Mouse (Mus musculus) thymus, adult 2 months (tissue): ENCODE data around the gene Slc38a7.

Source experiments
- CTCF ChIP-seq: fragments of 200-500 bp; IDR thresholded peaks from 2 replicates; pipeline ENCODE4 v1.5.1; 2012; ENCODE audit warnings: mild to moderate bottlenecking, control low read depth, low read length, moderate library complexity, borderline replicate concordance; ENCODE audit not compliant: control insufficient read depth, poor library complexity, insufficient read depth; ENCODE audit errors: extremely low read depth
- POLR2A ChIP-seq: fragments of 200-500 bp; IDR thresholded peaks from 2 replicates; pipeline ENCODE4 v1.6.1; 2012; ENCODE audit warnings: mild to moderate bottlenecking, low read length, control low read depth, moderate library complexity; ENCODE audit not compliant: control insufficient read depth, poor library complexity, insufficient read depth; ENCODE audit errors: extremely low read depth

DNA sequence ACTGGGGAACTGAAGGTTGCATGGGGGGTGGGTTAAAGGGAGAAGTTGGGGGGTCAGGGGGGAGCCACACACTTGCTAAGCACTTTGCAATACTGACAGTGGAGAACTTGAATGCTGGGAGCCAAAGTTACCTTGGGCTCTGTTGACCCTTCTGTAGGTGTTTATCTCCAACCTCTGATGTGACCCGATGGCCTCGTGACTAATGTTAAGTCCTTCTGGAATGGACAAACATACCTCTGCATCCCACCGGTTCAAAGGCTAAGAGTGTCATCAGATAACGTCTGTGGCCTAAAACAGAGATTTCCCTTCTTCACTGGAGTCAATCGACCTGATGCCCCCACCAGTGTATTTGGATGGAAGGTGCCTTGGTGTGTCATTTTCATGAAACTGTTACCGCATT lies 32.1 kb downstream of the Slc38a7 start:
- no peak for TF ChIP-seq CTCF
- no peak for TF ChIP-seq POLR2A
